Mouse (Mus musculus): ENCODE data around the gene Mff. TPM values are rescaled to one million over a fixed set of nuclear protein-coding genes. Genes with fewer than 3 reads are reported as not detected.

Mff gene
- polyA plus RNA-seq, 1 experiment: 30.8 TPM

GRCm38 (mm10) chr1:82768269-82768668 lies 43.6 kb downstream of the Mff start, which contains the start of gene Tm4sf20:
Gene Tm4sf20, minus strand, starts transcription at chr1:82768461.
- no peak for DNase-seq (ENCODE audit: low read depth, low spot score)
- 25% methylated on average over 5 of the region's 5 CpGs for WGBS

- 76% methylated on average over 15 of the region's 15 CpGs for WGBS
- no peak for DNase-seq (ENCODE audit: low read depth, low spot score)
Observed at GRCm38 (mm10) chr1:82771022-82771586, 46.4 kb downstream of the Mff start, which contains the start of gene Gm47791. Gene Gm47791, minus strand, starts transcription at chr1:82771243.

GRCm38 (mm10) chr1:82772428-82772827 lies 47.7 kb downstream of the Mff start:
- no peak for DNase-seq (ENCODE audit: low read depth, low spot score)
- 62% methylated on average over 4 of the region's 4 CpGs for WGBS

- DNase-seq (ENCODE audit: low read depth, low spot score): no peak
- 91% methylated on average over 5 of the region's 5 CpGs for WGBS
Observed at GRCm38 (mm10) chr1:82773208-82773607, 48.5 kb downstream of the Mff start.

GRCm38 (mm10) chr1:82775293-82775692 lies 50.6 kb downstream of the Mff start:
- no peak for DNase-seq (ENCODE audit: low read depth, low spot score)

GRCm38 (mm10) chr1:82779388-82779966 lies 54.8 kb downstream of the Mff start:
- WGBS: 31% methylated on average over 6 of the region's 6 CpGs
- DNase-seq (ENCODE audit: low read depth, low spot score): no peak

More at GRCm38 (mm10) chr1:82775293-82775692, 50.6 kb downstream of the Mff start:
- 95% methylated on average over 4 of the region's 4 CpGs for WGBS

GRCm38 (mm10) chr1:82783559-82783958 lies 58.9 kb downstream of the Mff start:
- no peak for DNase-seq (ENCODE audit: low read depth, low spot score)
- WGBS: 85% methylated on average over 3 of the region's 3 CpGs

- WGBS: 22% methylated on average over 6 of the region's 6 CpGs
- no peak for DNase-seq (ENCODE audit: low read depth, low spot score)
Observed at GRCm38 (mm10) chr1:82785546-82785945, 60.9 kb downstream of the Mff start.

GRCm38 (mm10) chr1:82787414-82787813 lies 62.7 kb downstream of the Mff start:
- DNase-seq (ENCODE audit: low read depth, low spot score): no peak
- WGBS: 1% methylated on average over 2 of the region's 2 CpGs

- WGBS: 67% methylated on average over 7 of the region's 7 CpGs
- DNase-seq (ENCODE audit: low read depth, low spot score): no peak
Observed at GRCm38 (mm10) chr1:82788070-82788469, 63.4 kb downstream of the Mff start.

- 91% methylated on average over 11 of the region's 11 CpGs for WGBS
- no peak for DNase-seq (ENCODE audit: low read depth, low spot score)
Observed at GRCm38 (mm10) chr1:82791105-82791504, 66.4 kb downstream of the Mff start.

- WGBS: 96% methylated on average over 6 of the region's 6 CpGs
- DNase-seq (ENCODE audit: low read depth, low spot score): no peak
Observed at GRCm38 (mm10) chr1:82792238-82792637, 67.5 kb downstream of the Mff start.

- 79% methylated on average over 3 of the region's 3 CpGs for WGBS
- no peak for DNase-seq (ENCODE audit: low read depth, low spot score)
Observed at GRCm38 (mm10) chr1:82793110-82793509, 68.4 kb downstream of the Mff start.

- WGBS: 86% methylated on average over 4 of the region's 4 CpGs
- no peak for DNase-seq (ENCODE audit: low read depth, low spot score)
Observed at GRCm38 (mm10) chr1:82793986-82794385, 69.3 kb downstream of the Mff start.

GRCm38 (mm10) chr1:82795211-82795610 lies 70.5 kb downstream of the Mff start:
- no peak for DNase-seq (ENCODE audit: low read depth, low spot score)
- whole genome bisulfite sequencing: 75% methylated on average over 2 of the region's 2 CpGs

GRCm38 (mm10) chr1:82795702-82796443 lies 71.2 kb downstream of the Mff start:
- DNase-seq (ENCODE audit: low read depth, low spot score): no peak
- WGBS: 59% methylated on average over 18 of the region's 18 CpGs

GRCm38 (mm10) chr1:82797088-82797487 lies 72.4 kb downstream of the Mff start:
- DNase-seq (ENCODE audit: low read depth, low spot score): no peak
- WGBS: 93% methylated on average over 4 of the region's 4 CpGs

- WGBS: 57% methylated on average over 5 of the region's 5 CpGs
- DNase-seq (ENCODE audit: low read depth, low spot score): no peak
Observed at GRCm38 (mm10) chr1:82798304-82798703, 73.6 kb downstream of the Mff start.

GRCm38 (mm10) chr1:82798922-82799321 lies 74.2 kb downstream of the Mff start:
- WGBS: 62% methylated on average over 4 of the region's 4 CpGs
- DNase-seq (ENCODE audit: low read depth, low spot score): no peak

GRCm38 (mm10) chr1:82801105-82801783 lies 76.6 kb downstream of the Mff start:
- no peak for DNase-seq (ENCODE audit: low read depth, low spot score)
- WGBS: 65% methylated on average over 12 of the region's 12 CpGs

Measured in large intestine, adult 2 months (tissue).